Comparison of ENCODE assay signal across 24 mouse cellular contexts in the genomic region with DNA sequence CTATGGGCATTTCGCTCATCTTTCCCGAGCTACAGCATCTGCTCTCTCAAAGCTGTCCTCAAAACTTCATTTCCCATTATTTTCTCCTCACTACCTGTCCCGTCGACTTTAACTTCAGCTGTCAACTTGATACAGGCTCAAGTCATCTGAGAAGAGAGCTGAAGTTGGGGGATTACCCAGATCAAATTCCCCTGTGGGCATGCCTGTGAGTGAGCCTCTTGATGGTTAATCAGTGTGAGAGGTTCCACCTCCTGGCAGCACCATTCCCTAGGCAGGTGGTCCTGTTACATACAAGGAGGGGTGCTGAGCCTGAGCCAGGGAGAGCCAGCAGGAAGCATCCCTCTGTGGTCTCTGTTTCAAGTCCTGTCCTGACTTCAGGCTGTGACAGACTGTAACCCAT.
"Had no signal": no experiment of that assay in that cellular context is flagged by ENCODE, and none has a peak within 500 bp of the region (broad histone marks: within the 10 kb centered on the region; RNA-seq: fewer than 3 reads in every experiment).

No protein-coding gene starts in this region.

- ATAC-seq: intestine, embryonic 16.5 days; liver, embryonic 12.5 days had no signal

- H3K4me3 ChIP-seq: heart, adult 2 months; heart, embryonic 13.5 days; heart, embryonic 15.5 days; hindbrain, embryonic 12.5 days; hindbrain, embryonic 15.5 days; kidney, embryonic 15.5 days; limb, embryonic 13.5 days; limb, embryonic 15.5 days; liver, embryonic 12.5 days had no signal

- H3K4me1 ChIP-seq: heart, embryonic 13.5 days; heart, embryonic 15.5 days; hindbrain, embryonic 12.5 days; kidney, embryonic 15.5 days; limb, embryonic 13.5 days; limb, embryonic 15.5 days; liver, embryonic 12.5 days had no signal

- H3K9ac ChIP-seq: heart, embryonic 13.5 days; heart, embryonic 15.5 days; hindbrain, embryonic 12.5 days; hindbrain, embryonic 15.5 days; kidney, embryonic 15.5 days; limb, embryonic 13.5 days; limb, embryonic 15.5 days; liver, embryonic 12.5 days had no signal

- H3K27ac ChIP-seq: heart, adult 2 months; heart, embryonic 13.5 days; heart, embryonic 15.5 days; hindbrain, embryonic 12.5 days; hindbrain, embryonic 15.5 days; kidney, embryonic 15.5 days; kidney, postnatal 0 days; limb, embryonic 13.5 days; limb, embryonic 15.5 days; liver, embryonic 12.5 days had no signal

- H3K9me3 ChIP-seq: hindbrain, embryonic 12.5 days; hindbrain, embryonic 15.5 days; limb, embryonic 15.5 days had no signal

- DNase-seq: gastrocnemius, postnatal 14 days; gastrocnemius, postnatal 36 days; heart, adult 11 months; heart, adult 2 months; heart, postnatal 14 days; heart, postnatal 36 days; kidney, adult 11 months; kidney, adult 2 months; kidney, adult 9 months; kidney, postnatal 14 days; kidney, postnatal 36 days; layer of hippocampus, adult 9-11 months; layer of hippocampus, postnatal 36 days had no signal

- H3K27me3 ChIP-seq: heart, embryonic 13.5 days; heart, embryonic 15.5 days; hindbrain, embryonic 12.5 days; hindbrain, embryonic 15.5 days; kidney, embryonic 15.5 days; limb, embryonic 13.5 days; limb, embryonic 15.5 days; liver, embryonic 12.5 days had no signal

- H3K4me2 ChIP-seq: heart, embryonic 11.5 days; heart, embryonic 13.5 days; heart, embryonic 15.5 days; hindbrain, embryonic 12.5 days; hindbrain, embryonic 15.5 days; kidney, embryonic 15.5 days; limb, embryonic 13.5 days; limb, embryonic 15.5 days; liver, embryonic 12.5 days had no signal

- H3K36me3 ChIP-seq: heart, embryonic 15.5 days; hindbrain, embryonic 12.5 days; hindbrain, embryonic 15.5 days; kidney, embryonic 15.5 days; limb, embryonic 13.5 days; limb, embryonic 15.5 days; liver, embryonic 12.5 days had no signal
